Mouse (Mus musculus): ENCODE measurements around the gene Ofd1. TPM values are rescaled to one million over a fixed set of nuclear protein-coding genes. Genes with fewer than 3 reads are reported as not detected.

The Ofd1 gene
- polyA plus RNA-seq (2014; fragmentation: Nextera tagmentation; extraction: Ambion mirVana) = 5.2 and 5.8 TPM in 2 replicates

- WGBS = 14% methylated on average over 43 of the region's 44 CpGs
- no peaks in the 10 kb centered on the region for H3K9me3 ChIP-seq (ENCODE audit: control insufficient read depth, low read length)
- peak within 1 kb of the TSS; percentile 67 for H3K4me2 ChIP-seq (ENCODE audit: low read length)
- H3K9ac ChIP-seq (ENCODE audit: low read length) = peak within 1 kb of the TSS; percentile 85
- peak; percentile 94 for ATAC-seq (ENCODE audit: insufficient number of reproducible peaks, insufficient read depth, low FRiP score, low read depth)
- H3K36me3 ChIP-seq (ENCODE audit: control insufficient read depth, insufficient read depth, low read length) = no peaks in the 10 kb centered on the region
- no peaks in the 10 kb centered on the region for H3K27me3 ChIP-seq (ENCODE audit: control insufficient read depth, insufficient read depth, low read length)
- peak within 1 kb of the TSS; percentile 64 to 75 for H3K27ac ChIP-seq (replicated peaks in 1 of 2; ENCODE audit: control insufficient read depth in 1 of 2, insufficient read depth in 1 of 2, low read depth in 2 of 2, low read length in 2 of 2)
- no peaks in the 10 kb centered on the region for H3K4me1 ChIP-seq (ENCODE audit: control insufficient read depth in 2 of 2, insufficient read depth in 2 of 2, low read length in 2 of 2)
- H3K4me3 ChIP-seq (ENCODE audit: control insufficient read depth in 1 of 2, insufficient read depth in 1 of 2, low read depth in 1 of 2, low read length in 2 of 2) = peak within 1 kb of the TSS; percentile 53 to 86
These were observed at the start of gene Ofd1 for GRCm38 (mm10) chrX:166440616-166441063. Gene Ofd1, minus strand, starts transcription at chrX:166440704.

- peaks cover 8% of the 10 kb centered on the region; the same call in 1 of the 2 replicates for H3K36me3 ChIP-seq (ENCODE audit: control insufficient read depth, insufficient read depth, low read length)
- WGBS = 22% methylated on average over 35 of the region's 41 CpGs
- no peaks in the 10 kb centered on the region for H3K27me3 ChIP-seq (ENCODE audit: control insufficient read depth, insufficient read depth, low read length)
- peak within 1 kb of the TSS; percentile 74 for H3K9ac ChIP-seq (ENCODE audit: low read length)
- peak within 1 kb of the TSS; percentile 82 to 84 for H3K27ac ChIP-seq (replicated peaks in 1 of 2; ENCODE audit: control insufficient read depth in 1 of 2, insufficient read depth in 1 of 2, low read depth in 2 of 2, low read length in 2 of 2)
- ATAC-seq (ENCODE audit: insufficient number of reproducible peaks, insufficient read depth, low FRiP score, low read depth) = peak; percentile 97
- H3K4me3 ChIP-seq (ENCODE audit: control insufficient read depth in 1 of 2, insufficient read depth in 1 of 2, low read depth in 1 of 2, low read length in 2 of 2) = peak within 1 kb of the TSS; percentile 68 to 90
- 0 out of 4 replicates have a peak, but pooled peaks cover 0 to 3% of the 10 kb centered on the region in 2 experiments for H3K4me1 ChIP-seq (ENCODE audit: control insufficient read depth in 2 of 2, insufficient read depth in 2 of 2, low read length in 2 of 2)
- no peaks in the 10 kb centered on the region for H3K9me3 ChIP-seq (ENCODE audit: control insufficient read depth, low read length)
- peak within 1 kb of the TSS; percentile 69 for H3K4me2 ChIP-seq (ENCODE audit: low read length)
These were observed 39.0 kb upstream of the Ofd1 start, which contains the start of gene Rab9 for GRCm38 (mm10) chrX:166479365-166479983. Gene Rab9, minus strand, starts transcription at chrX:166479867.

- no peaks in the 10 kb centered on the region for H3K9me3 ChIP-seq (ENCODE audit: control insufficient read depth, low read length)
- H3K4me2 ChIP-seq (ENCODE audit: low read length) = peak overlapping the region; percentile 69
- ATAC-seq (ENCODE audit: insufficient number of reproducible peaks, insufficient read depth, low FRiP score, low read depth) = no peak; the same call in 1 of the 2 replicates
- H3K27me3 ChIP-seq (ENCODE audit: control insufficient read depth, insufficient read depth, low read length) = no peaks in the 10 kb centered on the region
- H3K4me1 ChIP-seq (ENCODE audit: control insufficient read depth in 2 of 2, insufficient read depth in 2 of 2, low read length in 2 of 2) = 0 out of 4 replicates have a peak, but pooled peaks cover 0 to 3% of the 10 kb centered on the region in 2 experiments
- H3K4me3 ChIP-seq (ENCODE audit: control insufficient read depth in 1 of 2, insufficient read depth in 1 of 2, low read depth in 1 of 2, low read length in 2 of 2) = peak overlapping the region; percentile 68 to 90
- H3K9ac ChIP-seq (ENCODE audit: low read length) = peak overlapping the region; percentile 74
- H3K36me3 ChIP-seq (ENCODE audit: control insufficient read depth, insufficient read depth, low read length) = peaks cover 8% of the 10 kb centered on the region; the same call in 1 of the 2 replicates
- peak overlapping the region; percentile 82 to 84; a peak in 3 of 4 replicates for H3K27ac ChIP-seq (replicated peaks in 1 of 2; ENCODE audit: control insufficient read depth in 1 of 2, insufficient read depth in 1 of 2, low read depth in 2 of 2, low read length in 2 of 2)
- 24% methylated on average over 28 of the region's 28 CpGs for WGBS
These were observed 38.3 kb upstream of the Ofd1 start for GRCm38 (mm10) chrX:166478631-166479364.

- no peak overlapping the region for H3K27ac ChIP-seq (replicated peaks in 1 of 2; ENCODE audit: control insufficient read depth in 1 of 2, insufficient read depth in 1 of 2, low read depth in 2 of 2, low read length in 2 of 2)
- 70% methylated on average over 6 of the region's 6 CpGs for WGBS
- peaks cover 8% of the 10 kb centered on the region; the same call in 1 of the 2 replicates for H3K36me3 ChIP-seq (ENCODE audit: control insufficient read depth, insufficient read depth, low read length)
- no peaks in the 10 kb centered on the region for H3K27me3 ChIP-seq (ENCODE audit: control insufficient read depth, insufficient read depth, low read length)
- 0 out of 4 replicates have a peak, but pooled peaks cover 0 to 3% of the 10 kb centered on the region in 2 experiments for H3K4me1 ChIP-seq (ENCODE audit: control insufficient read depth in 2 of 2, insufficient read depth in 2 of 2, low read length in 2 of 2)
- no peak overlapping the region for H3K9ac ChIP-seq (ENCODE audit: low read length)
- H3K4me3 ChIP-seq (ENCODE audit: control insufficient read depth in 1 of 2, insufficient read depth in 1 of 2, low read depth in 1 of 2, low read length in 2 of 2) = no peak overlapping the region
- no peak for ATAC-seq (ENCODE audit: insufficient number of reproducible peaks, insufficient read depth, low FRiP score, low read depth)
- peak overlapping the region; percentile 69 for H3K4me2 ChIP-seq (ENCODE audit: low read length)
- H3K9me3 ChIP-seq (ENCODE audit: control insufficient read depth, low read length) = no peaks in the 10 kb centered on the region
These were observed 36.9 kb upstream of the Ofd1 start for GRCm38 (mm10) chrX:166477393-166477792.

GRCm38 (mm10) chrX:166472612-166473011, 32.1 kb upstream of the Ofd1 start:
- peaks cover 12% of the 10 kb centered on the region; the same call in 1 of the 2 replicates for H3K36me3 ChIP-seq (ENCODE audit: control insufficient read depth, insufficient read depth, low read length)
- no peak overlapping the region for H3K4me2 ChIP-seq (ENCODE audit: low read length)
- H3K4me1 ChIP-seq (ENCODE audit: control insufficient read depth in 2 of 2, insufficient read depth in 2 of 2, low read length in 2 of 2) = 0 out of 4 replicates have a peak, but pooled peaks cover 0 to 3% of the 10 kb centered on the region in 2 experiments
- 72% methylated on average over 6 of the region's 6 CpGs for WGBS
- no peaks in the 10 kb centered on the region for H3K27me3 ChIP-seq (ENCODE audit: control insufficient read depth, insufficient read depth, low read length)
- H3K4me3 ChIP-seq (ENCODE audit: control insufficient read depth in 1 of 2, insufficient read depth in 1 of 2, low read depth in 1 of 2, low read length in 2 of 2) = no peak overlapping the region
- no peaks in the 10 kb centered on the region for H3K9me3 ChIP-seq (ENCODE audit: control insufficient read depth, low read length)
- ATAC-seq (ENCODE audit: insufficient number of reproducible peaks, insufficient read depth, low FRiP score, low read depth) = no peak
- no peak overlapping the region for H3K27ac ChIP-seq (replicated peaks in 1 of 2; ENCODE audit: control insufficient read depth in 1 of 2, insufficient read depth in 1 of 2, low read depth in 2 of 2, low read length in 2 of 2)
- H3K9ac ChIP-seq (ENCODE audit: low read length) = no peak overlapping the region

- Histone ChIP-seq H3K36me3 (ENCODE audit: control insufficient read depth, insufficient read depth, low read length) (0 out of 2 replicates have a peak, but pooled peaks cover 4% of the 10 kb centered on the region), H3K9ac (ENCODE audit: low read length) (no peak overlapping the region), H3K4me1 (ENCODE audit: control insufficient read depth in 2 of 2, insufficient read depth in 2 of 2, low read length in 2 of 2) (no peaks in the 10 kb centered on the region), H3K9me3 (ENCODE audit: control insufficient read depth, low read length) (no peaks in the 10 kb centered on the region), H3K27ac (replicated peaks in 1 of 2; ENCODE audit: control insufficient read depth in 1 of 2, insufficient read depth in 1 of 2, low read depth in 2 of 2, low read length in 2 of 2) (no peak overlapping the region), H3K4me2 (ENCODE audit: low read length) (no peak overlapping the region), H3K4me3 (ENCODE audit: control insufficient read depth in 1 of 2, insufficient read depth in 1 of 2, low read depth in 1 of 2, low read length in 2 of 2) (no peak overlapping the region), H3K27me3 (ENCODE audit: control insufficient read depth, insufficient read depth, low read length) (no peaks in the 10 kb centered on the region)
- no peak for ATAC-seq (ENCODE audit: insufficient number of reproducible peaks, insufficient read depth, low FRiP score, low read depth)
- 87% methylated on average over 7 of the region's 7 CpGs for WGBS
These were observed 27.8 kb upstream of the Ofd1 start for GRCm38 (mm10) chrX:166468321-166468720.

- H3K27me3 ChIP-seq (ENCODE audit: control insufficient read depth, insufficient read depth, low read length) = no peaks in the 10 kb centered on the region
- no peaks in the 10 kb centered on the region for H3K4me1 ChIP-seq (ENCODE audit: control insufficient read depth in 2 of 2, insufficient read depth in 2 of 2, low read length in 2 of 2)
- no peak overlapping the region for H3K27ac ChIP-seq (replicated peaks in 1 of 2; ENCODE audit: control insufficient read depth in 1 of 2, insufficient read depth in 1 of 2, low read depth in 2 of 2, low read length in 2 of 2)
- no peak overlapping the region for H3K4me2 ChIP-seq (ENCODE audit: low read length)
- WGBS = 67% methylated on average over 1 of the region's 1 CpGs
- no peaks in the 10 kb centered on the region for H3K9me3 ChIP-seq (ENCODE audit: control insufficient read depth, low read length)
- ATAC-seq (ENCODE audit: insufficient number of reproducible peaks, insufficient read depth, low FRiP score, low read depth) = no peak
- H3K36me3 ChIP-seq (ENCODE audit: control insufficient read depth, insufficient read depth, low read length) = 0 out of 2 replicates have a peak, but pooled peaks cover 6% of the 10 kb centered on the region
- no peak overlapping the region for H3K9ac ChIP-seq (ENCODE audit: low read length)
- H3K4me3 ChIP-seq (ENCODE audit: control insufficient read depth in 1 of 2, insufficient read depth in 1 of 2, low read depth in 1 of 2, low read length in 2 of 2) = no peak overlapping the region
These were observed 15.0 kb upstream of the Ofd1 start for GRCm38 (mm10) chrX:166455525-166455924.
